Comparison of ENCODE assay signal across 8 mouse cellular contexts in the genomic region with DNA sequence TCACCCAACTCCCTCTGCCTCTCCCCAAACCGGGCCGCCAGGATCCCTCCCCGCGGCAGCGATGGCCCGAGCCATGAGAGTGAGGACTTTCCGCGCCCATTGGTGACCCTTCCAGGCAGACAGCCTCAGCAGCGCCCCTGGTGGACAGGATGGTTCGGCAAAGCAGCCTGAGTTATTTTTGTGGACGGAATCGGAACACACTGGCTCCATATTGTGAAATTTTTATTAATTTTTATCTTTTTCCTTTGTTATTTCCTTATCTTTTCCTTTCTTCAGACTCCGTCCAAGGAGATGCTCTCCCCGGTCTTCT. TPM values are rescaled to one million over a fixed set of nuclear protein-coding genes. Genes with fewer than 3 reads are reported as not detected.
A peak's percentile ranks its signal among the peaks of the same experiment; 100 is the strongest.
DNase-seq lines count a peak whose midpoint lies in the region; ATAC-seq and TF ChIP-seq lines count a peak whose summit lies in the region.

No protein-coding gene starts in this region.

- no peak overlapping the region for H3K9ac ChIP-seq in heart, postnatal 0 days (replicated peaks; ENCODE audit: low read depth, low read length)
- no peak overlapping the region for H3K9ac ChIP-seq in embryonic facial prominence, embryonic 11.5 days (replicated peaks; ENCODE audit: low read length)

- no peak overlapping the region for H3K4me3 ChIP-seq in heart, postnatal 0 days (ENCODE audit: low read depth, low read length)
- H3K4me3 ChIP-seq in embryonic facial prominence, embryonic 11.5 days (ENCODE audit: low read depth, low read length), result no peak overlapping the region

- peaks cover 17% of the 10 kb centered on the region; the same call in 1 of the 2 replicates for H3K4me1 ChIP-seq in heart, postnatal 0 days (ENCODE audit: control insufficient read depth, insufficient read depth)
- no peaks in the 10 kb centered on the region for H3K4me1 ChIP-seq in embryonic facial prominence, embryonic 11.5 days (ENCODE audit: control insufficient read depth, insufficient read depth, low read length)

- H3K36me3 ChIP-seq in heart, postnatal 0 days (replicated peaks; ENCODE audit: control insufficient read depth, insufficient read depth, low read length), result peaks cover 68% of the 10 kb centered on the region
- peaks cover 47% of the 10 kb centered on the region for H3K36me3 ChIP-seq in embryonic facial prominence, embryonic 11.5 days (replicated peaks; ENCODE audit: control insufficient read depth, insufficient read depth, low read depth, low read length)

- no peak for TF ChIP-seq EP300 in heart, postnatal 0 days (IDR thresholded peaks at IDR 0.05; ENCODE audit: low read depth)

- no peak for DNase-seq in heart, postnatal 0 days (ENCODE audit: low spot score)
- DNase-seq in heart, postnatal 25 days (ENCODE audit: low spot score), result no peak
- peak; percentile 53 for DNase-seq in ovary, postnatal 14 days (ENCODE audit: low spot score)
- DNase-seq in ovary, postnatal 10 days (ENCODE audit: low spot score), result no peak
- DNase-seq in adrenal gland, postnatal 10 days, result peak; percentile 79
- DNase-seq in embryonic facial prominence, embryonic 11.5 days (ENCODE audit: low spot score), result peak; percentile 51
- peak; percentile 63 to 75 for DNase-seq in lung, postnatal 4 days

- WGBS in heart, postnatal 0 days, result 71% methylated on average over 14 of the region's 14 CpGs
- 84% methylated on average over 14 of the region's 14 CpGs for WGBS in embryonic facial prominence, embryonic 11.5 days

- H3K27me3 ChIP-seq in heart, postnatal 0 days (ENCODE audit: control insufficient read depth, insufficient read depth, low read length), result no peaks in the 10 kb centered on the region
- H3K27me3 ChIP-seq in embryonic facial prominence, embryonic 11.5 days (ENCODE audit: control insufficient read depth, insufficient read depth, low read length), result no peaks in the 10 kb centered on the region

- no peak overlapping the region for H3K4me2 ChIP-seq in heart, postnatal 0 days (ENCODE audit: low read depth, low read length)
- no peak overlapping the region for H3K4me2 ChIP-seq in embryonic facial prominence, embryonic 11.5 days (ENCODE audit: low read depth, low read length)

- no peak overlapping the region for H3K27ac ChIP-seq in heart, postnatal 0 days (ENCODE audit: low read depth)
- no peak overlapping the region for H3K27ac ChIP-seq in embryonic facial prominence, embryonic 11.5 days (replicated peaks; ENCODE audit: low read depth, low read length)

- H3K9me3 ChIP-seq in heart, postnatal 0 days (replicated peaks; ENCODE audit: control insufficient read depth, low read length), result no peaks in the 10 kb centered on the region
- no peaks in the 10 kb centered on the region for H3K9me3 ChIP-seq in embryonic facial prominence, embryonic 11.5 days (replicated peaks; ENCODE audit: control insufficient read depth, low read length)

- no peak for ATAC-seq in heart, postnatal 0 days (ENCODE audit: insufficient read depth, low read depth)
- no peak for ATAC-seq in embryonic facial prominence, embryonic 11.5 days (replicated peaks; ENCODE audit: insufficient number of reproducible peaks, low FRiP score, low TSS enrichment, low read depth)
- ATAC-seq in megakaryocyte, adult 5-6 weeks (ENCODE audit: poor library complexity, severe bottlenecking), result no peak

- intact Hi-C loops in heart, postnatal 25 days (cut with DNase I), result no loop called here

- TF ChIP-seq CTCF in heart, postnatal 0 days (IDR thresholded peaks at IDR 0.05; ENCODE audit: low read depth), result peak; percentile 66

RNA-seq across cellular contexts. Expression of a gene that starts 8.0 kb away (rescaled TPM):
- 451 and 487 TPM in 2 replicates for total RNA-seq in heart, postnatal 0 days (2014; rRNA removed; ENCODE audit: low replicate concordance)
- 390 and 400 TPM in 2 replicates for polyA plus RNA-seq in heart, postnatal 0 days (2015; fragmentation: Nextera tagmentation; extraction: Ambion mirVana)
- total RNA-seq in heart, postnatal 25 days (2021), result 1,000 to 10,000 TPM; 1,128 to 1,145 TPM
- 100 to 1,000 TPM in 1 of 2 experiments, 10 to 100 TPM in 1; 92.0 to 223 TPM for total RNA-seq in adrenal gland, postnatal 10 days (2021)
- 1.4 and 2.8 TPM in 2 replicates for polyA plus RNA-seq in embryonic facial prominence, embryonic 11.5 days (2014; fragmentation: Nextera tagmentation; extraction: Ambion mirVana)
- total RNA-seq in megakaryocyte, adult 5-6 weeks (2015), result 0.80 and 3.2 TPM in 2 replicates
- total RNA-seq in megakaryocyte, adult 5-6 weeks (2017), result 0.11 and 0.12 TPM in 2 replicates

RNA-seq across cellular contexts. Expression of a gene that starts 12.7 kb away (rescaled TPM):
- total RNA-seq in heart, postnatal 0 days (2014; rRNA removed; ENCODE audit: low replicate concordance), result 41.8 and 94.6 TPM in 2 replicates
- 31.8 and 38.3 TPM in 2 replicates for polyA plus RNA-seq in heart, postnatal 0 days (2015; fragmentation: Nextera tagmentation; extraction: Ambion mirVana)
- 10 to 100 TPM; 76.1 to 88.8 TPM for total RNA-seq in heart, postnatal 25 days (2021)
- total RNA-seq in adrenal gland, postnatal 10 days (2021), result 100 to 1,000 TPM; 166 to 186 TPM
- polyA plus RNA-seq in embryonic facial prominence, embryonic 11.5 days (2014; fragmentation: Nextera tagmentation; extraction: Ambion mirVana), result 157 and 172 TPM in 2 replicates
- 164 and 205 TPM in 2 replicates for total RNA-seq in megakaryocyte, adult 5-6 weeks (2015)
- 179 and 212 TPM in 2 replicates for total RNA-seq in megakaryocyte, adult 5-6 weeks (2017)

RNA-seq across cellular contexts. Expression of a gene that starts 22.9 kb away (rescaled TPM):
- total RNA-seq in heart, postnatal 0 days (2014; rRNA removed; ENCODE audit: low replicate concordance), result 25.3 and 55.6 TPM in 2 replicates
- 46.6 and 55.5 TPM in 2 replicates for polyA plus RNA-seq in heart, postnatal 0 days (2015; fragmentation: Nextera tagmentation; extraction: Ambion mirVana)
- 10 to 100 TPM; 43.2 to 55.2 TPM for total RNA-seq in heart, postnatal 25 days (2021)
- 10 to 100 TPM; 53.2 to 54.9 TPM for total RNA-seq in adrenal gland, postnatal 10 days (2021)
- 15.6 and 17.2 TPM in 2 replicates for polyA plus RNA-seq in embryonic facial prominence, embryonic 11.5 days (2014; fragmentation: Nextera tagmentation; extraction: Ambion mirVana)
- 213 and 232 TPM in 2 replicates for total RNA-seq in megakaryocyte, adult 5-6 weeks (2015)
- 195 and 214 TPM in 2 replicates for total RNA-seq in megakaryocyte, adult 5-6 weeks (2017)

RNA-seq across cellular contexts. Expression of a gene that starts 35.3 kb away (rescaled TPM):
- total RNA-seq in heart, postnatal 0 days (2014; rRNA removed; ENCODE audit: low replicate concordance), result 48.4 and 59.1 TPM in 2 replicates
- polyA plus RNA-seq in heart, postnatal 0 days (2015; fragmentation: Nextera tagmentation; extraction: Ambion mirVana), result 9.6 and 10.1 TPM in 2 replicates
- 10 to 100 TPM; 42.6 to 44.3 TPM for total RNA-seq in heart, postnatal 25 days (2021)
- total RNA-seq in adrenal gland, postnatal 10 days (2021), result 10 to 100 TPM; 35.9 to 54.6 TPM
- polyA plus RNA-seq in embryonic facial prominence, embryonic 11.5 days (2014; fragmentation: Nextera tagmentation; extraction: Ambion mirVana), result 5.6 and 6.4 TPM in 2 replicates
- 35.0 and 43.3 TPM in 2 replicates for total RNA-seq in megakaryocyte, adult 5-6 weeks (2015)
- total RNA-seq in megakaryocyte, adult 5-6 weeks (2017), result 66.3 and 79.6 TPM in 2 replicates

RNA-seq across cellular contexts. Expression of a gene that starts 41.4 kb away (rescaled TPM):
- 20.6 and 46.5 TPM in 2 replicates for total RNA-seq in heart, postnatal 0 days (2014; rRNA removed; ENCODE audit: low replicate concordance)
- 20.1 and 20.3 TPM in 2 replicates for polyA plus RNA-seq in heart, postnatal 0 days (2015; fragmentation: Nextera tagmentation; extraction: Ambion mirVana)
- 10 to 100 TPM; 12.4 to 14.5 TPM for total RNA-seq in heart, postnatal 25 days (2021)
- total RNA-seq in adrenal gland, postnatal 10 days (2021), result 10 to 100 TPM; 37.1 to 38.7 TPM
- 49.7 and 51.1 TPM in 2 replicates for polyA plus RNA-seq in embryonic facial prominence, embryonic 11.5 days (2014; fragmentation: Nextera tagmentation; extraction: Ambion mirVana)
- 15.1 and 16.6 TPM in 2 replicates for total RNA-seq in megakaryocyte, adult 5-6 weeks (2015)
- total RNA-seq in megakaryocyte, adult 5-6 weeks (2017), result 19.2 and 20.7 TPM in 2 replicates

Comparison
In these comparisons a context has a peak if more than half of its experiments do, and no peak if none do; other contexts are left out.
1. DNase-seq: peak in ovary, postnatal 14 days (single experiment), adrenal gland, postnatal 10 days (single experiment), embryonic facial prominence, embryonic 11.5 days (single experiment) and lung, postnatal 4 days (2 of 2); none in heart, postnatal 0 days (single experiment), heart, postnatal 25 days (single experiment) and ovary, postnatal 10 days (single experiment).
2. RNA of a gene that starts 8.0 kb away (total RNA-seq): 1,128 to 1,145 TPM in heart, postnatal 25 days, 451 to 487 TPM in heart, postnatal 0 days and 92.0 to 223 TPM in adrenal gland, postnatal 10 days; 0.11 to 3.2 TPM in megakaryocyte, adult 5-6 weeks; every median in the first group is over 10 times any median in the second.